Mouse (Mus musculus) spleen, adult 10 weeks (tissue): ENCODE measurements around the gene Gm10135. TPM values are rescaled to one million over a fixed set of nuclear protein-coding genes. Genes with fewer than 3 reads are reported as not detected.

ENCODE experiments used
- polyA plus RNA-seq: library from polyadenylated mRNA; stranded (reverse); fragments of 350-450 nt; fragmentation: Illumina TruSeq; extraction: RNeasy Lipid Tissue Mini Kit (QIAGEN cat#74804); gene quantifications from one replicate; pipeline ENCODE4 v1.2.3, GENCODE M21; 2015; ENCODE audit warnings: low replicate concordance; ENCODE audit not compliant: insufficient read depth

The Gm10135 gene
- not detected for polyA plus RNA-seq

GRCm38 (mm10) chr5:72974602-72975001 is at the start of gene Gm10135:
TSS of gene Gm10135 (minus strand) at chr5:72974702.

GRCm38 (mm10) chr5:73006784-73007581 is 32.5 kb upstream of the Gm10135 start, which contains the start of gene Slc10a4:
TSS of gene Slc10a4 (plus strand) at chr5:73006883.

Other genes with a start within 250 kb of the Gm10135 start
- 28.1 TPM for gene Txk, start 221.9 kb downstream of the Gm10135 start, polyA plus RNA-seq
- 64.8 TPM for gene Tec, start 106.2 kb downstream of the Gm10135 start, polyA plus RNA-seq
- 42.3 TPM for gene Slain2, start 60.4 kb downstream of the Gm10135 start, polyA plus RNA-seq
- gene Slc10a4, start 32.2 kb upstream of the Gm10135 start, polyA plus RNA-seq: not detected